Mouse (Mus musculus) kidney, postnatal 4 days (tissue): ENCODE results near the gene Stk32c.

Source experiments
- DNase-seq, 2 experiments: peaks; one replicate each; pipeline ENCODE4 v3.0.0; 2021; ENCODE audit warnings: mixed read lengths in 2 of 2

The Stk32c gene

GRCm38 (mm10) chr7:139228447-139229171, 15.5 kb upstream of the Stk32c start:
- DNase-seq: no peak

GRCm38 (mm10) chr7:139226416-139226815, 13.3 kb upstream of the Stk32c start:
- DNase-seq: no peak

GRCm38 (mm10) chr7:139224725-139225124, 11.6 kb upstream of the Stk32c start:
- peak; percentile 57 to 70 for DNase-seq

GRCm38 (mm10) chr7:139224070-139224469, 11.0 kb upstream of the Stk32c start:
- no peak for DNase-seq

- DNase-seq: no peak
These were observed 9.2 kb upstream of the Stk32c start for GRCm38 (mm10) chr7:139222341-139222740.

GRCm38 (mm10) chr7:139221856-139222255, 8.7 kb upstream of the Stk32c start:
- DNase-seq: no peak

- no peak for DNase-seq
These were observed 8.0 kb upstream of the Stk32c start for GRCm38 (mm10) chr7:139221072-139221471.

- DNase-seq: peak in 1 of 2 experiments; percentile 32
These were observed 7.2 kb upstream of the Stk32c start for GRCm38 (mm10) chr7:139220303-139220702.

GRCm38 (mm10) chr7:139219486-139219885, 6.4 kb upstream of the Stk32c start:
- no peak for DNase-seq

GRCm38 (mm10) chr7:139218641-139219415, 5.7 kb upstream of the Stk32c start:
- DNase-seq: peak; percentile 65 to 77

GRCm38 (mm10) chr7:139217046-139217445, 3.9 kb upstream of the Stk32c start:
- no peak for DNase-seq

GRCm38 (mm10) chr7:139216464-139216863, 3.4 kb upstream of the Stk32c start:
- no peak for DNase-seq

GRCm38 (mm10) chr7:139215946-139216345, 2.8 kb upstream of the Stk32c start:
- DNase-seq: no peak

GRCm38 (mm10) chr7:139215516-139215915, 2.4 kb upstream of the Stk32c start:
- no peak for DNase-seq

- no peak for DNase-seq
These were observed 1.7 kb upstream of the Stk32c start for GRCm38 (mm10) chr7:139214596-139215340.

GRCm38 (mm10) chr7:139214160-139214559, 1.1 kb upstream of the Stk32c start:
- no peak for DNase-seq

- DNase-seq: no peak
These were observed 644 bp upstream of the Stk32c start for GRCm38 (mm10) chr7:139213751-139214150.

GRCm38 (mm10) chr7:139211761-139212160, 1.3 kb downstream of the Stk32c start:
- no peak for DNase-seq

- DNase-seq: peak in 1 of 2 experiments; percentile 48
These were observed 4.4 kb downstream of the Stk32c start for GRCm38 (mm10) chr7:139208773-139209095.

- DNase-seq: peak; percentile 65 to 69
These were observed 4.9 kb downstream of the Stk32c start for GRCm38 (mm10) chr7:139208023-139208772.

- no peak for DNase-seq
These were observed 11.9 kb downstream of the Stk32c start for GRCm38 (mm10) chr7:139201209-139201608.

- peak; percentile 79 to 86 for DNase-seq
These were observed 13.0 kb downstream of the Stk32c start for GRCm38 (mm10) chr7:139200108-139200507.

- DNase-seq: no peak
These were observed 16.1 kb downstream of the Stk32c start for GRCm38 (mm10) chr7:139197022-139197421.
